Mouse (Mus musculus) MEL (cell line): ENCODE data around the gene Cd8b1.

Experiments used
- BHLHE40 ChIP-seq: IDR thresholded peaks from 2 replicates; pipeline ENCODE4 v1.6.1; 2012; ENCODE audit warnings: low read depth, mild to moderate bottlenecking, inconsistent platforms, low read length, improper control_type of control experiment, borderline replicate concordance
- CTCF ChIP-seq, 3 experiments: IDR thresholded peaks in 2 of 3; conservative IDR thresholded peaks in 1 of 3; 2 replicates each; pipeline ENCODE4 v1.5.1; 2011 to 2012; ENCODE audit warnings: low read length in 3 of 3, low read depth in 2 of 3, mild to moderate bottlenecking in 2 of 3, improper control_type of control experiment in 1 of 3, inconsistent platforms in 1 of 3, mixed read lengths in 1 of 3, moderate library complexity in 1 of 3; ENCODE audit not compliant: control insufficient read depth in 1 of 3, insufficient read depth in 1 of 3, poor library complexity in 1 of 3, severe bottlenecking in 1 of 3
- E2F4 ChIP-seq: IDR thresholded peaks from 2 replicates; pipeline ENCODE4 v1.6.1; 2011; ENCODE audit warnings: low read depth, low read length, improper control_type of control experiment, borderline replicate concordance
- ETS1 ChIP-seq: IDR thresholded peaks from 2 replicates; pipeline ENCODE4 v1.6.1; 2012; ENCODE audit warnings: low read depth, mild to moderate bottlenecking, inconsistent platforms, low read length, improper control_type of control experiment, moderate library complexity
- GATA1 ChIP-seq: IDR thresholded peaks from 2 replicates; pipeline ENCODE4 v1.6.1; 2011; ENCODE audit warnings: low read depth, low read length, improper control_type of control experiment
- NELFE ChIP-seq: IDR thresholded peaks from 2 replicates; pipeline ENCODE4 v1.6.1; 2011; ENCODE audit warnings: low read depth, low read length, improper control_type of control experiment
- POLR2A ChIP-seq, 2 experiments: IDR thresholded peaks; 2 replicates each; pipeline ENCODE4 v1.6.1; 2011 to 2012; ENCODE audit warnings: low read length in 2 of 2, mild to moderate bottlenecking in 2 of 2, control low read depth in 1 of 2, improper control_type of control experiment in 1 of 2, low read depth in 1 of 2, moderate library complexity in 1 of 2; ENCODE audit not compliant: control insufficient read depth in 1 of 2, insufficient read depth in 1 of 2, poor library complexity in 1 of 2
- TAL1 ChIP-seq: IDR thresholded peaks from 2 replicates; pipeline ENCODE4 v1.6.1; 2012; ENCODE audit warnings: mild to moderate bottlenecking, inconsistent platforms, low read length, moderate library complexity, mixed read lengths
- UBTF ChIP-seq: IDR thresholded peaks from 2 replicates; pipeline ENCODE4 v1.6.1; 2012; ENCODE audit warnings: low read depth, mild to moderate bottlenecking, inconsistent platforms, low read length, improper control_type of control experiment, moderate library complexity, borderline replicate concordance; ENCODE audit not compliant: insufficient read depth
- USF1 ChIP-seq: IDR thresholded peaks from 2 replicates; pipeline ENCODE4 v1.6.1; 2014; ENCODE audit warnings: low read depth, mild to moderate bottlenecking, inconsistent platforms, low read length, improper control_type of control experiment, moderate library complexity
- ZMIZ1 ChIP-seq: IDR thresholded peaks from 2 replicates; pipeline ENCODE4 v1.6.1; 2012; ENCODE audit warnings: low read depth, mild to moderate bottlenecking, inconsistent platforms, low read length, improper control_type of control experiment, moderate library complexity

GRCm38 (mm10) chr6:71352866-71353427 is 30.4 kb downstream of the Cd8b1 start:
- TF ChIP-seq CTCF (IDR thresholded peaks at IDR 0.05 in 2 of 3, conservative IDR thresholded peaks at IDR 0.05 in 1 of 3; ENCODE audit: control insufficient read depth in 1 of 3, insufficient read depth in 1 of 3, low read depth in 2 of 3, low read length in 3 of 3, poor library complexity in 1 of 3, severe bottlenecking in 1 of 3) (no peak), USF1 (no peak), ETS1 (no peak), NELFE (no peak), TAL1 (no peak), ZMIZ1 (no peak), UBTF (no peak), GATA1 (no peak), E2F4 (no peak), POLR2A (IDR thresholded peaks at IDR 0.05; ENCODE audit: control insufficient read depth in 1 of 2, insufficient read depth in 1 of 2, low read depth in 1 of 2, low read length in 2 of 2, poor library complexity in 1 of 2) (no peak), BHLHE40 (no peak)
